In the genomic region with DNA sequence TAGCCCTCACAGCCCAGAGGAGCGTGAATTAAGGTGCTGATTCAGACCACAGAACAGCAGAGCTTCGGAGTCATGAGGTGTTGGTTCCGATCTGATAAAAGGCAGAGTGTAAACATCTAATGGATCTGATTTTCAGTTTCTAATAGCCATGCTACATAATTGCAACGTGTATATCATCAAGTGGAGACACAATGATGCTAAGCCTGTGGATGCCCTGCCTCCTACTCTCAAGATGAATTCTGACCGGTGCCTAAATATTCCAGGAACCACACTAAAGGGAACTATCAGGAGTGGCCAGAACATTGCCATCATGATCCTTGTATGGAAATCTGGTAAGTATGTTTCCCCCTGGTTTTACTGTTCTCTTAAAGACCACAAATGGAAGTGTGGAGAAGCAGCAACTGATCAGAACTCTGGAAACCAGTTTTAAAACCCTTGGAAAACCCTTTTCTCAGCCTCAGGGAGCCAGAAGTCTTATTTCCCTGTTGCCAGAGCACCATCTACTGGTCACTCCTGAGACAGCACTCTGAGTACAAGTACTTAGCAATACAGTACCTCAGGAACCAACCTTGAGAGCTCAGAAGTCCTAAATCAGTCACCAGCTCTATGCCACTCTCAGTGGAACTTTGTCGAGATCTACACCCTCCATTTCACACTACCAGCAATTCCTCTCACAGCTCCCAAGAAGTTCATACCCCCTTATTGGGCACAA, we compare ENCODE assay signal across 9 mouse cellular contexts.
DNase-seq lines count a peak whose midpoint lies in the region; ATAC-seq lines count a peak whose summit lies in the region.
"Had no signal": no experiment of that assay in that cellular context is flagged by ENCODE, and none has a peak within 500 bp of the region (broad histone marks: within the 10 kb centered on the region; RNA-seq: fewer than 3 reads in every experiment).

No protein-coding gene starts in this region.

- DNase-seq in liver, result peak; percentile 68
- DNase-seq in adrenal gland, postnatal 25 days, result peak; percentile 67
- peak; percentile 71 for DNase-seq in embryo, embryonic 11.5 days (ENCODE audit: low read depth, low spot score)
- DNase-seq in heart, adult 8-10 months (ENCODE audit: low spot score), result peak; percentile 55
- peak; percentile 69 to 92 for DNase-seq in layer of hippocampus, postnatal 25 days (ENCODE audit: extremely low spot score in 1 of 2, low spot score in 1 of 2)
- peak; percentile 87 for DNase-seq in mesoderm, embryonic 11.5 days (ENCODE audit: low read depth, low spot score)
- DNase-seq in testis, postnatal 14 days (ENCODE audit: low spot score), result peak; percentile 45

- H3K27ac ChIP-seq in liver, embryonic 12.5 days, result no peak overlapping the region
- H3K27ac ChIP-seq: embryonic facial prominence, embryonic 12.5 days had no signal

- H3K9ac ChIP-seq in liver, embryonic 12.5 days, result no peak overlapping the region
- H3K9ac ChIP-seq: embryonic facial prominence, embryonic 12.5 days had no signal

- no peak for ATAC-seq in liver, embryonic 12.5 days

- no peak overlapping the region for H3K4me3 ChIP-seq in liver, embryonic 12.5 days
- H3K4me3 ChIP-seq: embryonic facial prominence, embryonic 12.5 days had no signal

- H3K4me1 ChIP-seq in liver, embryonic 12.5 days, result peaks cover 7% of the 10 kb centered on the region; the same call in 1 of the 2 replicates

- no peak overlapping the region for H3K4me2 ChIP-seq in liver, embryonic 12.5 days
- H3K4me2 ChIP-seq: embryonic facial prominence, embryonic 12.5 days had no signal

- no peaks in the 10 kb centered on the region for H3K36me3 ChIP-seq in liver, embryonic 12.5 days
- H3K36me3 ChIP-seq: embryonic facial prominence, embryonic 12.5 days had no signal

- no peaks in the 10 kb centered on the region for H3K9me3 ChIP-seq in liver, embryonic 12.5 days (replicated peaks)
- H3K9me3 ChIP-seq: embryonic facial prominence, embryonic 12.5 days had no signal

- WGBS in liver, embryonic 12.5 days (ENCODE audit: insufficient replicate concordance), result 47% methylated on average over 6 of the region's 6 CpGs

- H3K27me3 ChIP-seq in liver, embryonic 12.5 days (replicated peaks), result peaks cover 50% of the 10 kb centered on the region
